Mouse (Mus musculus) erythroblast, embryonic 14.5 days (primary cell): ENCODE measurements around the gene S100a1. TPM values are rescaled to one million over a fixed set of nuclear protein-coding genes. Genes with fewer than 3 reads are reported as not detected.
A peak's percentile ranks its signal among the peaks of the same experiment; 100 is the strongest.

Experiments
- H3K27me3 ChIP-seq: 2 replicates; pipeline ENCODE4 v1.6.1; 2012; ENCODE audit warnings: inconsistent platforms; ENCODE audit not compliant: control insufficient read depth
- H3K36me3 ChIP-seq: 2 replicates; pipeline ENCODE4 v1.6.1; 2012; ENCODE audit warnings: mild to moderate bottlenecking, inconsistent platforms; ENCODE audit not compliant: control insufficient read depth
- H3K4me1 ChIP-seq: 2 replicates; pipeline ENCODE4 v1.6.1; 2012; ENCODE audit warnings: inconsistent platforms; ENCODE audit not compliant: control insufficient read depth
- H3K4me3 ChIP-seq: replicated peaks from 2 replicates; pipeline ENCODE3; 2012; ENCODE audit warnings: moderate library complexity, mild to moderate bottlenecking, inconsistent platforms
- H3K9me3 ChIP-seq: 2 replicates; pipeline ENCODE4 v1.6.1; 2012; ENCODE audit warnings: low read length, inconsistent platforms, mixed read lengths; ENCODE audit not compliant: control insufficient read depth
- GATA1 ChIP-seq: IDR thresholded peaks from 2 replicates; pipeline ENCODE4 v1.6.1; 2012; ENCODE audit warnings: low read length, inconsistent platforms, mixed read lengths
- TAL1 ChIP-seq: IDR thresholded peaks from 3 replicates; pipeline ENCODE4 v1.6.1; 2012; ENCODE audit warnings: low read length, inconsistent platforms, mixed read lengths
- polyA plus RNA-seq: library from polyadenylated mRNA; stranded (reverse); fragments of >175 nt; gene quantifications from 2 replicates; pipeline ENCODE4 v1.2.3, GENCODE M21; 2012

The S100a1 gene
- polyA plus RNA-seq, 1 experiment = 0.15 TPM

- TF ChIP-seq GATA1 = no peak
- TF ChIP-seq TAL1 = no peak
- Histone ChIP-seq H3K36me3 (peaks cover 6% of the 10 kb centered on the region), H3K27me3 (peaks cover 12% of the 10 kb centered on the region), H3K4me3 (peak overlapping the region; percentile 63), H3K4me1 (peaks cover 27% of the 10 kb centered on the region), H3K9me3 (no peaks in the 10 kb centered on the region)
Observed at GRCm38 (mm10) chr3:90515242-90515641, 1.1 kb upstream of the S100a1 start.

- peak overlapping the region; percentile 63 for H3K4me3 ChIP-seq
- peaks cover 6% of the 10 kb centered on the region for H3K36me3 ChIP-seq
- TF ChIP-seq TAL1 = no peak
- no peak for TF ChIP-seq GATA1
- peaks cover 30% of the 10 kb centered on the region for H3K4me1 ChIP-seq
- H3K27me3 ChIP-seq = peaks cover 12% of the 10 kb centered on the region
- H3K9me3 ChIP-seq = no peaks in the 10 kb centered on the region
Observed at GRCm38 (mm10) chr3:90514691-90515090, 499 bp upstream of the S100a1 start.

GRCm38 (mm10) chr3:90512948-90513642, 1.1 kb downstream of the S100a1 start:
- no peak for TF ChIP-seq GATA1
- no peak for TF ChIP-seq TAL1
- Histone ChIP-seq H3K36me3 (peaks cover 6% of the 10 kb centered on the region), H3K9me3 (no peaks in the 10 kb centered on the region), H3K4me3 (no peak overlapping the region), H3K4me1 (peaks cover 36% of the 10 kb centered on the region), H3K27me3 (peaks cover 12% of the 10 kb centered on the region)

- H3K9me3 ChIP-seq = no peaks in the 10 kb centered on the region
- no peak overlapping the region for H3K4me3 ChIP-seq
- H3K4me1 ChIP-seq = peaks cover 44% of the 10 kb centered on the region
- peaks cover 12% of the 10 kb centered on the region for H3K36me3 ChIP-seq
- TF ChIP-seq GATA1 (no peak), TAL1 (no peak)
- peaks cover 12% of the 10 kb centered on the region for H3K27me3 ChIP-seq
Observed at GRCm38 (mm10) chr3:90512276-90512675, 1.9 kb downstream of the S100a1 start.

- Histone ChIP-seq H3K4me3 (peak overlapping the region; percentile 98), H3K9me3 (no peaks in the 10 kb centered on the region), H3K36me3 (peaks cover 38% of the 10 kb centered on the region), H3K4me1 (peaks cover 44% of the 10 kb centered on the region), H3K27me3 (peaks cover 12% of the 10 kb centered on the region)
- TF ChIP-seq TAL1 (no peak), GATA1 (no peak)
Observed at GRCm38 (mm10) chr3:90509747-90510123, 4.5 kb downstream of the S100a1 start.

- Histone ChIP-seq H3K4me3 (peak within 1 kb of the TSS; percentile 98), H3K27me3 (peaks cover 12% of the 10 kb centered on the region), H3K36me3 (peaks cover 44% of the 10 kb centered on the region), H3K9me3 (no peaks in the 10 kb centered on the region), H3K4me1 (peaks cover 39% of the 10 kb centered on the region)
- TF ChIP-seq TAL1 (no peak), GATA1 (no peak)
Observed at GRCm38 (mm10) chr3:90508950-90509746, 5.0 kb downstream of the S100a1 start, which contains the start of gene Chtop. TSS of gene Chtop (minus strand) at chr3:90509498.

- no peaks in the 10 kb centered on the region for H3K9me3 ChIP-seq
- H3K4me3 ChIP-seq = peak overlapping the region; percentile 98
- peaks cover 51% of the 10 kb centered on the region for H3K36me3 ChIP-seq
- peaks cover 5% of the 10 kb centered on the region for H3K27me3 ChIP-seq
- peaks cover 31% of the 10 kb centered on the region for H3K4me1 ChIP-seq
- TF ChIP-seq GATA1 (no peak), TAL1 (no peak)
Observed at GRCm38 (mm10) chr3:90508287-90508949, 5.8 kb downstream of the S100a1 start.

GRCm38 (mm10) chr3:90506362-90506761, 7.8 kb downstream of the S100a1 start:
- Histone ChIP-seq H3K9me3 (no peaks in the 10 kb centered on the region), H3K27me3 (no peaks in the 10 kb centered on the region), H3K36me3 (peaks cover 70% of the 10 kb centered on the region), H3K4me1 (peaks cover 31% of the 10 kb centered on the region), H3K4me3 (no peak overlapping the region)
- TF ChIP-seq GATA1 = no peak
- no peak for TF ChIP-seq TAL1

- H3K4me3 ChIP-seq = no peak overlapping the region
- no peaks in the 10 kb centered on the region for H3K9me3 ChIP-seq
- TF ChIP-seq TAL1 (no peak), GATA1 (no peak)
- no peaks in the 10 kb centered on the region for H3K27me3 ChIP-seq
- peaks cover 76% of the 10 kb centered on the region for H3K36me3 ChIP-seq
- H3K4me1 ChIP-seq = peaks cover 31% of the 10 kb centered on the region
Observed at GRCm38 (mm10) chr3:90505216-90505615, 9.0 kb downstream of the S100a1 start.
